ENCODE assay signal across 26 mouse cellular contexts in the genomic region with DNA sequence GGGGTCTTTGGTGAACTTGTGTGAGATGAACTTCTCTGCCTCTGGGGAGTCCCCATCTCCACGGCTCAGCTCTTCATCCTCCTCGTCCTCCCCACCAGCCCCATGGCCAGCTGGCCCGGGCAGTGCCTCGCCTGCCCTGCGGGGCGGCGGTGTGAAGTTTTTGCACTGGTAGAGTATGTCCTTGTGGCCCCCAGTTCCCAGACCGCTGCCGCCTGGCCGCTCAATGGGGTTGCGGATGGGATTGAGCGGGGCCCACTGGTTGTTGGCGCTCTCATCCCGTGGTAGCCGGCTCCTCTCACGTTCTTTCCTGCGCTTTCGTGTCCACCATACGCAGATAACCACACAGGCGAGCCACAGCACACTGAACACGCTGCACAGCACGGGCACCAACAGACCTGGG. TPM values are rescaled to one million over a fixed set of nuclear protein-coding genes. Genes with fewer than 3 reads are reported as not detected.
"Had no signal": no experiment of that assay in that cellular context is flagged by ENCODE, and none has a peak within 500 bp of the region (broad histone marks: within the 10 kb centered on the region; RNA-seq: fewer than 3 reads in every experiment).

No protein-coding gene starts in this region.

- DNase-seq: cerebellum, adult 8-10 months; cerebellum, adult 9-10 months; cerebellum, adult 9-11 months; cerebellum, postnatal 10 days; cerebellum, postnatal 14 days; cerebellum, postnatal 25 days; cerebellum, postnatal 36 days; embryo, embryonic 11 days; forebrain, postnatal 0 days; gastrocnemius, postnatal 10 days; gastrocnemius, postnatal 14 days; gastrocnemius, postnatal 25 days; gastrocnemius, postnatal 36 days; heart, adult 18-20 months; heart, adult 2 months had no signal

- H3K9me3 ChIP-seq: embryonic facial prominence, embryonic 10.5 days; embryonic facial prominence, embryonic 12.5 days; embryonic facial prominence, embryonic 13.5 days; embryonic facial prominence, embryonic 15.5 days; forebrain, embryonic 10.5 days; forebrain, embryonic 12.5 days; forebrain, embryonic 13.5 days; forebrain, embryonic 15.5 days had no signal

- H3K4me1 ChIP-seq: embryonic facial prominence, embryonic 12.5 days; embryonic facial prominence, embryonic 13.5 days; embryonic facial prominence, embryonic 15.5 days; forebrain, embryonic 12.5 days; forebrain, embryonic 13.5 days; forebrain, embryonic 15.5 days had no signal

- H3K4me3 ChIP-seq: embryonic facial prominence, embryonic 10.5 days; embryonic facial prominence, embryonic 12.5 days; embryonic facial prominence, embryonic 13.5 days; embryonic facial prominence, embryonic 15.5 days; erythroblast, embryonic 14.5 days; forebrain, embryonic 10.5 days; forebrain, embryonic 12.5 days; forebrain, embryonic 13.5 days; forebrain, embryonic 15.5 days; gastrocnemius, adult 2 months; heart, adult 2 months had no signal

- H3K27me3 ChIP-seq: embryonic facial prominence, embryonic 12.5 days; embryonic facial prominence, embryonic 13.5 days; embryonic facial prominence, embryonic 15.5 days; forebrain, embryonic 12.5 days; forebrain, embryonic 13.5 days; forebrain, embryonic 15.5 days had no signal

RNA-seq across cellular contexts. Expression of gene Gpr132, which starts 41.0 kb away (rescaled TPM):
- total RNA-seq: gastrocnemius, adult 8-10 months had no signal
